Mouse (Mus musculus): ENCODE measurements at regions not wholly inside any gene's neighbourhood (a gene's known extent, or its start where the extent isn't known, plus 50 kb on each side); places are given as distances from the start of the nearest gene placed in this dataset.

- TF ChIP-seq CTCF (IDR thresholded peaks at IDR 0.05; ENCODE audit: low read depth) (no peak), EP300 (IDR thresholded peaks at IDR 0.05; ENCODE audit: low read depth) (no peak)
Measured at GRCm38 (mm10) chr3:52790942-52791341, 226.1 kb downstream of the Cog6 start.
